Mouse (Mus musculus): ENCODE measurements around the gene Filip1. TPM values are rescaled to one million over a fixed set of nuclear protein-coding genes. Genes with fewer than 3 reads are reported as not detected.
"Not testable (repeated sequence)": the region's sequence is repeated elsewhere in the genome, so short reads cannot be mapped to it uniquely, and the experiment has no call there.

Gene Filip1
- 100 to 1,000 TPM in 1 of 2 experiments, 10 to 100 TPM in 1; 93.6 to 119 TPM for total RNA-seq (2021)
- long read RNA-seq, experiment 1, partial matches to known transcripts: 1 of 3 reads
- long read RNA-seq, experiment 1, other reads (novel, unspliced or antisense): 2 of 3 reads
- long read RNA-seq, experiment 2, full-length matches to known transcripts: 4 of 11 reads
- long read RNA-seq, experiment 2, partial matches to known transcripts: 6 of 11 reads
- long read RNA-seq, experiment 2, other reads (novel, unspliced or antisense): 1 of 11 reads

- intact Hi-C loops (cut with DNase I): no loop called here
- TF ChIP-seq CTCF (IDR thresholded peaks at IDR 0.05): no peak
- peak within 1 kb of the TSS; percentile 22 for H3K4me3 ChIP-seq
- no peak for DNase-seq
- H3K27ac ChIP-seq: no peak within 1 kb of the TSS
These were observed at the start of gene Filip1 for GRCm38 (mm10) chr9:80012751-80013150. TSS of gene Filip1 (minus strand) at chr9:80012851.

GRCm38 (mm10) chr9:80057690-80058089, 45.0 kb upstream of the Filip1 start:
- no peak for TF ChIP-seq CTCF (IDR thresholded peaks at IDR 0.05)

GRCm38 (mm10) chr9:80052951-80053350, 40.3 kb upstream of the Filip1 start:
- TF ChIP-seq CTCF (IDR thresholded peaks at IDR 0.05): no peak
- H3K4me3 ChIP-seq: no peak overlapping the region
- H3K27ac ChIP-seq: no peak overlapping the region
- intact Hi-C loops (cut with DNase I): no loop called here
- DNase-seq: no peak

More at GRCm38 (mm10) chr9:80057690-80058089, 45.0 kb upstream of the Filip1 start:
- Histone ChIP-seq H3K27ac (no peak overlapping the region), H3K4me3 (no peak overlapping the region)
- intact Hi-C loops (cut with DNase I): no loop called here
- DNase-seq: no peak

GRCm38 (mm10) chr9:80049271-80049670, 36.6 kb upstream of the Filip1 start:
- H3K27ac ChIP-seq; DNase-seq; intact Hi-C loops (cut with DNase I); H3K4me3 ChIP-seq: not testable (repeated sequence)

- H3K4me3 ChIP-seq; intact Hi-C loops (cut with DNase I); H3K27ac ChIP-seq; DNase-seq: not testable (repeated sequence)
These were observed 31.6 kb upstream of the Filip1 start for GRCm38 (mm10) chr9:80044301-80044700.

- intact Hi-C loops (cut with DNase I): no loop called here
- no peak overlapping the region for H3K27ac ChIP-seq
- no peak for TF ChIP-seq CTCF (IDR thresholded peaks at IDR 0.05)
- no peak for DNase-seq
- no peak overlapping the region for H3K4me3 ChIP-seq
These were observed 26.7 kb upstream of the Filip1 start for GRCm38 (mm10) chr9:80039296-80039815.

GRCm38 (mm10) chr9:80037997-80038383, 25.3 kb upstream of the Filip1 start:
- intact Hi-C loops (cut with DNase I): no loop called here
- no peak overlapping the region for H3K4me3 ChIP-seq
- H3K27ac ChIP-seq: no peak overlapping the region
- no peak for DNase-seq
- no peak for TF ChIP-seq CTCF (IDR thresholded peaks at IDR 0.05)

- intact Hi-C loops (cut with DNase I): no loop called here
- TF ChIP-seq CTCF (IDR thresholded peaks at IDR 0.05): no peak
- H3K27ac ChIP-seq: no peak overlapping the region
- no peak for DNase-seq
- no peak overlapping the region for H3K4me3 ChIP-seq
These were observed 24.8 kb upstream of the Filip1 start for GRCm38 (mm10) chr9:80037262-80037996.

- Histone ChIP-seq H3K27ac (no peak overlapping the region), H3K4me3 (no peak overlapping the region)
- intact Hi-C loops (cut with DNase I): loop anchor here (10.0 kb wide), 2 partner anchors 982 to 1252 kb away; no protein-coding TSS in a partner anchor
- DNase-seq: no peak
- no peak for TF ChIP-seq CTCF (IDR thresholded peaks at IDR 0.05)
These were observed 13.9 kb upstream of the Filip1 start for GRCm38 (mm10) chr9:80026581-80027021.

GRCm38 (mm10) chr9:80026017-80026416, 13.4 kb upstream of the Filip1 start:
- no peak overlapping the region for H3K4me3 ChIP-seq
- H3K27ac ChIP-seq: no peak overlapping the region
- DNase-seq: peak; percentile 55
- peak; percentile 86 for TF ChIP-seq CTCF (IDR thresholded peaks at IDR 0.05)
- intact Hi-C loops (cut with DNase I): loop anchor here (10.0 kb wide), 2 partner anchors 981 to 1251 kb away; no protein-coding TSS in a partner anchor

- not testable (repeated sequence) for H3K4me3 ChIP-seq, DNase-seq, H3K27ac ChIP-seq
- intact Hi-C loops (cut with DNase I): loop anchor here (10.0 kb wide), 2 partner anchors 981 to 1251 kb away; no protein-coding TSS in a partner anchor
These were observed 12.7 kb upstream of the Filip1 start for GRCm38 (mm10) chr9:80025347-80025746.

GRCm38 (mm10) chr9:80022821-80023220, 10.2 kb upstream of the Filip1 start:
- intact Hi-C loops (cut with DNase I): loop anchor here (10.0 kb wide), 2 partner anchors 978 to 1248 kb away; no protein-coding TSS in a partner anchor
- no peak overlapping the region for H3K27ac ChIP-seq

GRCm38 (mm10) chr9:80021648-80022047, 9.0 kb upstream of the Filip1 start:
- intact Hi-C loops (cut with DNase I): loop anchor here (10.0 kb wide), 2 partner anchors 977 to 1247 kb away; no protein-coding TSS in a partner anchor
- no peak for TF ChIP-seq CTCF (IDR thresholded peaks at IDR 0.05)
- H3K27ac ChIP-seq: no peak overlapping the region
- DNase-seq: no peak
- no peak overlapping the region for H3K4me3 ChIP-seq

More at GRCm38 (mm10) chr9:80022821-80023220, 10.2 kb upstream of the Filip1 start:
- no peak overlapping the region for H3K4me3 ChIP-seq
- TF ChIP-seq CTCF (IDR thresholded peaks at IDR 0.05): no peak
- DNase-seq: no peak
